Mouse (Mus musculus): Measurements from ENCODE around the gene Man2a1.
A peak's percentile ranks its signal among the peaks of the same experiment; 100 is the strongest.
"Not testable (repeated sequence)": the region's sequence is repeated elsewhere in the genome, so short reads cannot be mapped to it uniquely, and the experiment has no call there.

Gene Man2a1

GRCm38 (mm10) chr17:64721112-64721511 is 120.6 kb downstream of the Man2a1 start:
- DNase-seq, result no peak

GRCm38 (mm10) chr17:64723162-64723561 is 122.6 kb downstream of the Man2a1 start:
- no peak for DNase-seq

GRCm38 (mm10) chr17:64725214-64725613 is 124.7 kb downstream of the Man2a1 start:
- no peak for DNase-seq

- no peak for DNase-seq
Observed at GRCm38 (mm10) chr17:64726032-64726431, 125.5 kb downstream of the Man2a1 start.

- DNase-seq, result no peak
Observed at GRCm38 (mm10) chr17:64735492-64735891, 135.0 kb downstream of the Man2a1 start.

- DNase-seq, result no peak
Observed at GRCm38 (mm10) chr17:64737918-64738317, 137.4 kb downstream of the Man2a1 start.

- peak; percentile 33 for DNase-seq
Observed at GRCm38 (mm10) chr17:64739129-64739528, 138.6 kb downstream of the Man2a1 start.

GRCm38 (mm10) chr17:64742715-64743605 is 142.4 kb downstream of the Man2a1 start:
- no peak for DNase-seq

- DNase-seq, result no peak
Observed at GRCm38 (mm10) chr17:64743606-64744300, 143.2 kb downstream of the Man2a1 start.

GRCm38 (mm10) chr17:64746637-64747225 is 146.2 kb downstream of the Man2a1 start:
- no peak for DNase-seq

- DNase-seq, result no peak
Observed at GRCm38 (mm10) chr17:64747461-64747860, 146.9 kb downstream of the Man2a1 start.

GRCm38 (mm10) chr17:64748131-64748530 is 147.6 kb downstream of the Man2a1 start:
- no peak for DNase-seq

GRCm38 (mm10) chr17:64749146-64749545 is 148.6 kb downstream of the Man2a1 start:
- DNase-seq, result no peak

- DNase-seq, result no peak
Observed at GRCm38 (mm10) chr17:64751249-64751648, 150.7 kb downstream of the Man2a1 start.

- no peak for DNase-seq
Observed at GRCm38 (mm10) chr17:64752126-64753019, 151.8 kb downstream of the Man2a1 start.

- DNase-seq, result no peak
Observed at GRCm38 (mm10) chr17:64753507-64753906, 153.0 kb downstream of the Man2a1 start.

- DNase-seq, result no peak
Observed at GRCm38 (mm10) chr17:64754142-64754863, 153.8 kb downstream of the Man2a1 start.

GRCm38 (mm10) chr17:64755191-64755590 is 154.7 kb downstream of the Man2a1 start:
- no peak for DNase-seq

- DNase-seq, result not testable (repeated sequence)
Observed at GRCm38 (mm10) chr17:64762651-64763050, 162.1 kb downstream of the Man2a1 start.

GRCm38 (mm10) chr17:64763491-64763890 is 163.0 kb downstream of the Man2a1 start:
- no peak for DNase-seq

GRCm38 (mm10) chr17:64764175-64765122 is 163.9 kb downstream of the Man2a1 start:
- no peak for DNase-seq
